Mouse (Mus musculus): Measurements from ENCODE around the gene Kctd11. TPM values are rescaled to one million over a fixed set of nuclear protein-coding genes. Genes with fewer than 3 reads are reported as not detected.

The Kctd11 gene
- polyA plus RNA-seq (2017; shearing (Covaris generic)): 0.95 TPM

GRCm38 (mm10) chr11:69880853-69881603 lies at the start of gene Kctd11:
Gene Kctd11 (minus strand): TSS chr11:69881406.

GRCm38 (mm10) chr11:69921114-69922011 lies 40.2 kb upstream of the Kctd11 start, which contains the start of gene Eif5a:
Gene Eif5a (minus strand): TSS chr11:69921958.

GRCm38 (mm10) chr11:69913554-69914371 lies 32.6 kb upstream of the Kctd11 start, which contains the start of gene Gps2:
Gene Gps2 (plus strand): TSS chr11:69913888.

GRCm38 (mm10) chr11:69900471-69901405 lies 19.5 kb upstream of the Kctd11 start, which contains the start of the genes 2810408A11Rik and Neurl4:
Gene 2810408A11Rik (minus strand): TSS chr11:69900987.
Gene Neurl4 (plus strand): TSS chr11:69901072.

GRCm38 (mm10) chr11:69895291-69895690 lies 14.1 kb upstream of the Kctd11 start, which contains the start of gene Acap1:
Gene Acap1 (minus strand): TSS chr11:69895539.

GRCm38 (mm10) chr11:69877878-69878277 lies 3.3 kb downstream of the Kctd11 start, which contains the start of gene Tmem95:
Gene Tmem95 (minus strand): TSS chr11:69878018.

GRCm38 (mm10) chr11:69858113-69858998 lies 22.9 kb downstream of the Kctd11 start, which contains the start of gene Tnk1:
Gene Tnk1 (minus strand): TSS chr11:69858730.

GRCm38 (mm10) chr11:69846198-69846680 lies 35.0 kb downstream of the Kctd11 start, which contains the start of gene Plscr3:
Gene Plscr3 (plus strand): TSS chr11:69846376.

GRCm38 (mm10) chr11:69837952-69838713 lies 43.1 kb downstream of the Kctd11 start, which contains the start of gene Tmem256:
Gene Tmem256 (plus strand): TSS chr11:69838514.

GRCm38 (mm10) chr11:69837604-69837951 lies 43.6 kb downstream of the Kctd11 start, which contains the start of gene Nlgn2:
Gene Nlgn2 (minus strand): TSS chr11:69837784.

Other genes starting within 250 kb of the Kctd11 start
- gene Fxr2, start 248.4 kb downstream of the Kctd11 start, polyA plus RNA-seq (2017; shearing (Covaris generic)): 73.0 TPM
- 0.76 TPM for gene Sox15, start 226.1 kb downstream of the Kctd11 start, polyA plus RNA-seq (2017; shearing (Covaris generic))
- gene Mpdu1, start 218.8 kb downstream of the Kctd11 start, polyA plus RNA-seq (2017; shearing (Covaris generic)): 44.5 TPM
- 3.9 TPM for gene Cd68, start 215.3 kb downstream of the Kctd11 start, polyA plus RNA-seq (2017; shearing (Covaris generic))
- 729 TPM for gene Eif4a1, start 209.0 kb downstream of the Kctd11 start, polyA plus RNA-seq (2017; shearing (Covaris generic))
- gene Senp3, start 199.3 kb downstream of the Kctd11 start, polyA plus RNA-seq (2017; shearing (Covaris generic)): 29.6 TPM
- not detected for gene Tnfsf13, start 195.6 kb downstream of the Kctd11 start, polyA plus RNA-seq (2017; shearing (Covaris generic))
- not detected for gene Tnfsf12, start 185.6 kb downstream of the Kctd11 start, polyA plus RNA-seq (2017; shearing (Covaris generic))
- not detected for gene Tnfsfm13, start 185.3 kb downstream of the Kctd11 start, polyA plus RNA-seq (2017; shearing (Covaris generic))
- gene Polr2a, start 122.8 kb downstream of the Kctd11 start, polyA plus RNA-seq (2017; shearing (Covaris generic)): 51.9 TPM
- 0.26 TPM for gene Slc35g3, start 119.4 kb downstream of the Kctd11 start, polyA plus RNA-seq (2017; shearing (Covaris generic))
- gene Zbtb4, start 115.5 kb downstream of the Kctd11 start, polyA plus RNA-seq (2017; shearing (Covaris generic)): 4.2 TPM
- 0.52 TPM for gene Chrnb1, start 85.5 kb downstream of the Kctd11 start, polyA plus RNA-seq (2017; shearing (Covaris generic))
- not detected for gene Fgf11, start 79.5 kb downstream of the Kctd11 start, polyA plus RNA-seq (2017; shearing (Covaris generic))
- not detected for gene Tmem102, start 75.8 kb downstream of the Kctd11 start, polyA plus RNA-seq (2017; shearing (Covaris generic))
- 0.16 TPM for gene Gm39566, start 66.1 kb downstream of the Kctd11 start, polyA plus RNA-seq (2017; shearing (Covaris generic))
- gene Spem2, start 62.9 kb downstream of the Kctd11 start, polyA plus RNA-seq (2017; shearing (Covaris generic)): 0.39 TPM
- not detected for gene Spem1, start 59.2 kb downstream of the Kctd11 start, polyA plus RNA-seq (2017; shearing (Covaris generic))
- 0.15 TPM for gene Nlgn2, start 43.6 kb downstream of the Kctd11 start, polyA plus RNA-seq (2017; shearing (Covaris generic))
- 44.3 TPM for gene Tmem256, start 42.9 kb downstream of the Kctd11 start, polyA plus RNA-seq (2017; shearing (Covaris generic))
- 8.5 TPM for gene Plscr3, start 35.0 kb downstream of the Kctd11 start, polyA plus RNA-seq (2017; shearing (Covaris generic))
- 0.27 TPM for gene Tnk1, start 22.7 kb downstream of the Kctd11 start, polyA plus RNA-seq (2017; shearing (Covaris generic))
- not detected for gene Tmem95, start 3.4 kb downstream of the Kctd11 start, polyA plus RNA-seq (2017; shearing (Covaris generic))
- 485 TPM for gene Acap1, start 14.1 kb upstream of the Kctd11 start, polyA plus RNA-seq (2017; shearing (Covaris generic))
- gene 2810408A11Rik, start 19.6 kb upstream of the Kctd11 start, polyA plus RNA-seq (2017; shearing (Covaris generic)): 1.6 TPM
- gene Neurl4, start 19.7 kb upstream of the Kctd11 start, polyA plus RNA-seq (2017; shearing (Covaris generic)): 7.3 TPM
- gene Gps2, start 32.5 kb upstream of the Kctd11 start, polyA plus RNA-seq (2017; shearing (Covaris generic)): 235 TPM
- 1,038 TPM for gene Eif5a, start 40.6 kb upstream of the Kctd11 start, polyA plus RNA-seq (2017; shearing (Covaris generic))
- gene Ybx2, start 54.4 kb upstream of the Kctd11 start, polyA plus RNA-seq (2017; shearing (Covaris generic)): not detected
- not detected for gene Slc2a4, start 66.8 kb upstream of the Kctd11 start, polyA plus RNA-seq (2017; shearing (Covaris generic))
- not detected for gene Cldn7, start 83.4 kb upstream of the Kctd11 start, polyA plus RNA-seq (2017; shearing (Covaris generic))
- gene Ctdnep1, start 99.8 kb upstream of the Kctd11 start, polyA plus RNA-seq (2017; shearing (Covaris generic)): 34.3 TPM
- gene Elp5, start 101.1 kb upstream of the Kctd11 start, polyA plus RNA-seq (2017; shearing (Covaris generic)): 57.5 TPM
- gene Gabarap, start 109.7 kb upstream of the Kctd11 start, polyA plus RNA-seq (2017; shearing (Covaris generic)): 358 TPM
- 52.1 TPM for gene Phf23, start 114.4 kb upstream of the Kctd11 start, polyA plus RNA-seq (2017; shearing (Covaris generic))
- gene Dvl2, start 119.2 kb upstream of the Kctd11 start, polyA plus RNA-seq (2017; shearing (Covaris generic)): 15.5 TPM
- 101 TPM for gene Acadvl, start 134.0 kb upstream of the Kctd11 start, polyA plus RNA-seq (2017; shearing (Covaris generic))
- 6.9 TPM for gene Dlg4, start 135.5 kb upstream of the Kctd11 start, polyA plus RNA-seq (2017; shearing (Covaris generic))
- gene Asgr1, start 172.7 kb upstream of the Kctd11 start, polyA plus RNA-seq (2017; shearing (Covaris generic)): not detected
- gene Asgr2, start 211.2 kb upstream of the Kctd11 start, polyA plus RNA-seq (2017; shearing (Covaris generic)): not detected
- gene Mgl2, start 248.9 kb upstream of the Kctd11 start, polyA plus RNA-seq (2017; shearing (Covaris generic)): not detected

Data from effector memory CD4-positive, alpha-beta T cell, adult 7 months (primary cell).